Mouse (Mus musculus) intestine, postnatal 0 days (tissue): ENCODE data around the gene 4931428L18Rik. TPM values are rescaled to one million over a fixed set of nuclear protein-coding genes. Genes with fewer than 3 reads are reported as not detected.
A peak's percentile ranks its signal among the peaks of the same experiment; 100 is the strongest.

Experiments
- ATAC-seq: fragments of 200-750 bp; cut with Nextera tagmentation; 2 replicates; pipeline ENCODE4 v1.8.0; 2017; ENCODE audit warnings: mild to moderate bottlenecking, moderate TSS enrichment, moderate library complexity
- H3K27ac ChIP-seq: fragments of 300-500 bp; sonication (generic); 2 replicates; pipeline ENCODE4 v1.5.1; 2014; ENCODE audit warnings: mild to moderate bottlenecking, low read depth, low read length, moderate library complexity
- H3K27me3 ChIP-seq: fragments of 300-500 bp; sonication (generic); replicated peaks from 2 replicates; pipeline ENCODE4 v1.6.1; 2014; ENCODE audit warnings: low read length, mixed read lengths; ENCODE audit not compliant: control insufficient read depth, insufficient read depth
- H3K36me3 ChIP-seq: fragments of 300-500 bp; sonication (generic); 2 replicates; pipeline ENCODE4 v1.6.1; 2014; ENCODE audit warnings: mild to moderate bottlenecking, moderate library complexity; ENCODE audit not compliant: control insufficient read depth, insufficient read depth
- H3K4me1 ChIP-seq: fragments of 300-500 bp; sonication (generic); replicated peaks from 2 replicates; pipeline ENCODE4 v1.6.1; 2014; ENCODE audit warnings: antibody characterized with exemption, low read length, mixed read lengths; ENCODE audit not compliant: control insufficient read depth, insufficient read depth
- H3K4me2 ChIP-seq: fragments of 300-500 bp; sonication (generic); replicated peaks from 2 replicates; pipeline ENCODE4 v1.6.1; 2014; ENCODE audit warnings: low read depth, mild to moderate bottlenecking, moderate library complexity
- H3K4me3 ChIP-seq: fragments of 300-500 bp; sonication (generic); 2 replicates; pipeline ENCODE4 v1.5.1; 2014; ENCODE audit warnings: low read depth, low read length
- H3K9ac ChIP-seq: fragments of 300-500 bp; sonication (generic); 2 replicates; pipeline ENCODE4 v1.6.1; 2014; ENCODE audit warnings: mild to moderate bottlenecking, low read depth, low read length
- H3K9me3 ChIP-seq: fragments of 300-500 bp; sonication (generic); 2 replicates; pipeline ENCODE4 v1.6.1; 2016; ENCODE audit warnings: mixed run types; ENCODE audit not compliant: control insufficient read depth
- CTCF ChIP-seq: sonication (generic); IDR thresholded peaks from 2 replicates; pipeline ENCODE4 v1.5.1; 2016; ENCODE audit warnings: low read depth, mild to moderate bottlenecking, control low read depth, antibody characterized with exemption, moderate library complexity
- WGBS: fragments of 180-500 bp; shearing (Covaris S2); extraction: QIAGEN DNeasy Blood & Tissue Kit; methylation state at CpG from one replicate; pipeline ENCODE4 v1.1.7; 2014; 5-methylcytosine and 5-hydroxymethylcytosine counted together
- polyA plus RNA-seq: library from polyadenylated mRNA; unstranded; fragments of >200 nt; fragmentation: Nextera tagmentation; extraction: Ambion mirVana; gene quantifications from 2 replicates; pipeline ENCODE4 v1.2.1, GENCODE M21; 2015

The 4931428L18Rik gene
- polyA plus RNA-seq, 1 experiment from 2014 or later = 0.16 TPM

GRCm38 (mm10) chr1:31142288-31143094 is 80.0 kb downstream of the 4931428L18Rik start:
- no peak overlapping the region; the same call in 1 of the 2 replicates for H3K27ac ChIP-seq
- WGBS = 34% methylated on average over 8 of the region's 8 CpGs
- TF ChIP-seq CTCF = no peak
- no peaks in the 10 kb centered on the region for H3K36me3 ChIP-seq
- H3K4me1 ChIP-seq = peaks cover 3% of the 10 kb centered on the region; the same call in 1 of the 2 replicates
- H3K4me3 ChIP-seq = no peak overlapping the region
- no peak overlapping the region for H3K4me2 ChIP-seq
- ATAC-seq = no peak
- H3K27me3 ChIP-seq = no peaks in the 10 kb centered on the region
- H3K9me3 ChIP-seq = no peaks in the 10 kb centered on the region
- H3K9ac ChIP-seq = no peak overlapping the region

- Histone ChIP-seq H3K36me3 (no peaks in the 10 kb centered on the region), H3K9me3 (no peaks in the 10 kb centered on the region), H3K9ac (no peak overlapping the region), H3K4me3 (no peak overlapping the region), H3K27me3 (no peaks in the 10 kb centered on the region), H3K27ac (no peak overlapping the region), H3K4me1 (peaks cover 3% of the 10 kb centered on the region; the same call in 1 of the 2 replicates), H3K4me2 (no peak overlapping the region)
- WGBS = 40% methylated on average over 3 of the region's 3 CpGs
- no peak for TF ChIP-seq CTCF
- ATAC-seq = peak; percentile 93
Measured at GRCm38 (mm10) chr1:31138387-31138786, 84.1 kb downstream of the 4931428L18Rik start.

GRCm38 (mm10) chr1:31113466-31113865 is 109.0 kb downstream of the 4931428L18Rik start:
- TF ChIP-seq CTCF = no peak

GRCm38 (mm10) chr1:31107961-31108360 is 114.5 kb downstream of the 4931428L18Rik start:
- ATAC-seq = no peak
- H3K4me2 ChIP-seq = no peak overlapping the region
- WGBS = 91% methylated on average over 3 of the region's 3 CpGs
- H3K9ac ChIP-seq = no peak overlapping the region
- no peak overlapping the region for H3K4me3 ChIP-seq
- no peaks in the 10 kb centered on the region for H3K9me3 ChIP-seq
- H3K27ac ChIP-seq = no peak overlapping the region
- TF ChIP-seq CTCF = no peak
- no peaks in the 10 kb centered on the region for H3K4me1 ChIP-seq
- H3K27me3 ChIP-seq = no peaks in the 10 kb centered on the region
- H3K36me3 ChIP-seq = no peaks in the 10 kb centered on the region

More at GRCm38 (mm10) chr1:31113466-31113865, 109.0 kb downstream of the 4931428L18Rik start:
- H3K4me2 ChIP-seq = no peak overlapping the region
- no peak overlapping the region for H3K27ac ChIP-seq
- ATAC-seq = no peak
- H3K9ac ChIP-seq = no peak overlapping the region
- no peak overlapping the region for H3K4me3 ChIP-seq
- 55% methylated on average over 4 of the region's 4 CpGs for WGBS
- no peaks in the 10 kb centered on the region for H3K36me3 ChIP-seq
- no peaks in the 10 kb centered on the region for H3K9me3 ChIP-seq
- no peaks in the 10 kb centered on the region for H3K27me3 ChIP-seq
- no peaks in the 10 kb centered on the region for H3K4me1 ChIP-seq

GRCm38 (mm10) chr1:31102863-31103657 is 119.4 kb downstream of the 4931428L18Rik start:
- no peak for ATAC-seq
- Histone ChIP-seq H3K27ac (no peak overlapping the region), H3K4me2 (no peak overlapping the region), H3K36me3 (no peaks in the 10 kb centered on the region), H3K9me3 (no peaks in the 10 kb centered on the region), H3K4me1 (no peaks in the 10 kb centered on the region), H3K9ac (no peak overlapping the region), H3K4me3 (no peak overlapping the region), H3K27me3 (no peaks in the 10 kb centered on the region)
- 62% methylated on average over 12 of the region's 12 CpGs for WGBS
- no peak for TF ChIP-seq CTCF

- Histone ChIP-seq H3K4me2 (no peak overlapping the region), H3K9ac (no peak overlapping the region), H3K4me3 (no peak overlapping the region), H3K27ac (no peak overlapping the region), H3K9me3 (no peaks in the 10 kb centered on the region), H3K4me1 (no peaks in the 10 kb centered on the region), H3K36me3 (no peaks in the 10 kb centered on the region), H3K27me3 (no peaks in the 10 kb centered on the region)
- no peak for ATAC-seq
- no peak for TF ChIP-seq CTCF
- WGBS = 37% methylated on average over 2 of the region's 2 CpGs
Measured at GRCm38 (mm10) chr1:31102280-31102679, 120.2 kb downstream of the 4931428L18Rik start.
